Mouse (Mus musculus) frontal cortex, adult (tissue): Measurements from ENCODE around the gene Kctd10.

Experiments
- ATAC-seq: cut with Nextera tagmentation; 2 replicates; pipeline ENCODE4 v1.9.2; 2017; ENCODE audit warnings: mild to moderate bottlenecking, moderate library complexity, mixed read lengths; ENCODE audit not compliant: low TSS enrichment

Gene Kctd10

GRCm38 (mm10) chr5:114380209-114381012, at the start of gene Kctd10, which contains the start of gene Ube3b:
Gene Kctd10, minus strand, starts transcription at chr5:114380508.
Gene Ube3b, plus strand, starts transcription at chr5:114380607.
- peak; percentile 90 for ATAC-seq

DNA sequence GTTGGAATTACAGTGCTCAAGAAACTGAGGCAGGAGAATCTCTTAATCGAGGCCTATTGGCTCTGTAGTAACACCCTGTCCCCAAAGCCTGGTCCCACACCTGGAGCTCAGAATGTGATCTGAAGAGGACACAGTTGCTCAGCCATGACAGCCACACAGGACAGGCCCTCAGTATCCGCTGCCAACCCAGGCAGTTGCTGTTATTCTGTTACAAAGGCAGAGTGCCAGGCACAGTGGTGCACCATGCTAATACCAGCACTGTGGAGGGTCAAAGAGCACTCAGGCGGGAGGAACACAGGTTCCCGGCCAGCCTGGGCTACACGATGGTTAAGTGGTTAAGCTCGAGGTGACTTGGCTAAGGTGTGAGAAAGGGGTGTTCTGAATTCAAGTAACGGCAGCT, 49.5 kb upstream of the Kctd10 start:
- no peak for ATAC-seq

DNA sequence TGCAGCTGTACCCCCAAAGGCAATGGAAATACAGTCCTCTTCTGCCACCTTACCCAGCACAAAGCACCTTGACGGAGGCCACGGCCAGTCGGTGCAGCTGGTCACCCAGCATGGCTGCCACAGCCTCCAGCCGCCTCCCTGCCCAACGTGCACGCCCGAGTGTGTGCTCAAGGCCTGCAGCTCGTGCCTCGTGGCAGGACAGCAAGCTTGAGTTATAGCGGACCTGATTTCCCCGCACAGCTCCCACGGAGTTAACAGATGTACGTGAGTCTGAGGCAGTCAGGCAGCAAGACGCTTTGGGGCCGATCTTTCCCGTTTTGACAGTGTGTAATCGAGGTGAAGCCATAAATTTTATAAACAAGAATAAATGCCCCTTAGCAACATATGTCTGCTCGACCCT, 48.3 kb upstream of the Kctd10 start:
- no peak for ATAC-seq

- ATAC-seq = no peak
Observed at GRCm38 (mm10) chr5:114426732-114427131, 46.4 kb upstream of the Kctd10 start.

- no peak for ATAC-seq
Observed at GRCm38 (mm10) chr5:114423961-114424360, 43.7 kb upstream of the Kctd10 start.

DNA sequence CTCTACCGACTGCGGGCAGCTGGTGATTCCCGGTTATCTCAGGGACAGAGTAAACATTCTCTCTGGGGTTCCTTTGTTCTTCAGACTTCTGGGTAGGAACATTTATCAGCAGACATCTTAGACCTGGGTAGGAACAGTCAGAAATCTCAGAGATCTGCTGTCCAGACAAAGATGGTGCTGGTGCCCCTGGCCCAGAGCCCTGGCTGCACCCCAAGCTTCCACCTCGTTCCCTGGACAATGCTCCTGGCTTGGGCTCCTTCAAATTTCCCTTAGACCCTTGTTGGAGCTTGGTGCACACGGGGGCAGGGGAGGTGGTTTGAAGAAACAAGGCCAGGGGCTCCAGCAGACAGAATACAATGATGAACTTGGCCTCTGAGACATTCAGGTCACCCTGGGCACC, 42.3 kb upstream of the Kctd10 start:
- ATAC-seq = no peak

DNA sequence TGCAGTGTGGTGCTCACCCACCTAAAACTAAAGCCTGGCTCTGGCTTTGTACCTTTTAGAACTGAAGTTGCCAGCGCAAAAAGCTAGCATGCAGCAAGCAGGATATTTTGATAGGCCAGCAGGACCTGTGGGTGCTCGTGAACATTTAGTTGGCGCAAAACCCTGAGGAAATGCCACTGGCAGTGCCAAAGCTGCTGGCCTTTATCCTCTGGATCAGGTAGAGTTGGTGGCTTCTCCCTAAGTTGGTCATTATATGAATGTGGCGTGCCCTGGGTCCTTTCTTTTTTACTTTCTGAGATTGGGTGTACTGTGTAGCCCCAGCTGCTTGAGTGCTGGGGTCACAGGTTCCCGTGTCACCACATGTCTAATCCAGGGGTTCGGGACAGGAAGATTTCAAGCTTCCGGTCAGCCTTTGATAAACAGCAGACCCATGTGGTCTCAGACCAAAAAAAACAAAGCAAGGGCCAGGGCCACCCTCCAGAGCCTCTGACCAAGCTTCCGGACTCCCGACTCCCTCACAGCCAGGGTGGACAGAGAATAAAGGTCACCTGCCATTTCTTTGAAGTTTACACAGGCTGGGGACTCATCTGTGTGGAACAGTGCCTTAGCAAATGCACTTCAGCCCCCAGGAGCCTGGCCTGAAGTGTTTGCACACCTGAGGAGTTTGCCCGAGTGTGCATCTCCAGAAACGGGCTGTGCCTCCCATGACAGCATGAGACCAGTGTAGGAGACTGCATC, 41.4 kb upstream of the Kctd10 start:
- no peak for ATAC-seq

GRCm38 (mm10) chr5:114418541-114418940, 38.2 kb upstream of the Kctd10 start:
- no peak for ATAC-seq

GRCm38 (mm10) chr5:114416855-114417254, 36.5 kb upstream of the Kctd10 start:
- peak; percentile 48; the same call in 1 of the 2 replicates for ATAC-seq

DNA sequence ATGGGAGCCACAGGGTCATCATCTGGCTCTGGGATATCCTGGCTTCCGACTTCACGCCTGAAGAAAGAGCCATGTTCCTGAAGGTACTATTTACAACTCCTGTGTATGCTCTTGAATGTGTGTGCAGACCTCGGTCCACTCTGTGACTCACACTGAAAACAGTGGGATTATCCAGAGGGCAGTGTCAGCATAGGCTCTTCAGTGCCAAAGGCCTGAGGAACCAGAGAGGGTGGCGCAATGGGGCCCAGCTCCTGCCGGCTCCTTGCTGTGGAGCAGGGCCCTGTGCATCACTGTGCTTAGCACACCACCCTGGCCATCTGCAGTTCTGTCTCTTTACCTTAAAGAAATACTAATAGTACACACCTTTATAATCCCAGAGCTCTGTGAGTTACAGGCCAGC, 35.3 kb upstream of the Kctd10 start:
- ATAC-seq = no peak

DNA sequence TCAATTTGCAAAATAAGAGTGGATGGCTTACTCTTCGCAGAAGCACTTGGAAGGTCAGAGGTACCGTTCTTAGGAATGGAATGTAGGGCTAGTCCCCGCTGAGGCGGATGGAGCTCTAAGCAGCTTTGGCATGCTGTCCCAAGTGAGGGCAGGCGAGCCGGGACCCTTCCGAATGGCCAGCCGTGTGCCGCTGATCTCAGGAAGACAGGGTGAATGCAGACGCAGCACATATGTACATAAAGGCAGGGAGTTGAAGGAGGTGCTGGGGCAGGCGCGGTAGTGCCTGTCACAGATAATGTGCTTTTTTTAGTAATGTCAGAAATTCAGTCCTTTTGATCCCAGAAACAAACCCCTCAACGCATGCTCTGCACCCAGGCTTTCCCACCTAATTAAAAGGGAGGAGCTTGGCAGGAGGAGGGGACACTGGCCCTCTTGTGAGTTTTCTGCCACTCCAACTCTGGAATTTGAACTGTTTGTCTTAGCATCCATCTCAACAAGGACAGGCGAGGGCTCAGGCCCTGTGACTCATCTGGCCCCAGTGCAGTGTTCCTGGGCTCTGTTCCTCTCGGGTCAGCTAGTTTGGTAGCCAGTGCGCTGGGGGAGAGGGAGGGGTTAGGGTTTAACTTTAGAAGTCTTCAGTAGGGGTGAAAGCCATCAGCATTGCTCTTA, 32.9 kb upstream of the Kctd10 start:
- ATAC-seq = no peak

GRCm38 (mm10) chr5:114412361-114412998, 32.2 kb upstream of the Kctd10 start:
- no peak for ATAC-seq

DNA sequence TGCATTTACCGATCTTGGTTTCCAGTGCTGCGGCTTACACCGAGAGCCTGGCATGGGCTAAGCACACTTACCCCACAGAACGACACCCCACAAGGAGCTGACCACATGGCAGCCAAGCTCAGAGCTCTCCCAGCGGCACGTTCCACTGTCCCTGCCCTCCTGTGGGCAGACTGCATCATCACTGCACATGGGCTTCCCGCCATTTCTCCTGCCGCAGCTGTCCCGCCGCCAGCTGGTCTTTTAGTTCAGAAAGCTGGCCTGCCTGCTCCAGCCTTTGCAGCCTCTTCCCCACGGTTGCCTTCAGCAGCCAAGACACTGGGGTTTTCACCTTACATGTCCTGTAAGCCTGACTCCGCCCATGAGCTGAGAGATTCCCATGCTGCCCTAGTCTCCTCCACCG, 30.1 kb upstream of the Kctd10 start:
- ATAC-seq = no peak

GRCm38 (mm10) chr5:114408846-114409245, 28.5 kb upstream of the Kctd10 start:
- no peak for ATAC-seq

GRCm38 (mm10) chr5:114407810-114408209, 27.5 kb upstream of the Kctd10 start:
- no peak for ATAC-seq

GRCm38 (mm10) chr5:114407269-114407668, 27.0 kb upstream of the Kctd10 start:
- ATAC-seq = no peak; the same call in 1 of the 2 replicates

DNA sequence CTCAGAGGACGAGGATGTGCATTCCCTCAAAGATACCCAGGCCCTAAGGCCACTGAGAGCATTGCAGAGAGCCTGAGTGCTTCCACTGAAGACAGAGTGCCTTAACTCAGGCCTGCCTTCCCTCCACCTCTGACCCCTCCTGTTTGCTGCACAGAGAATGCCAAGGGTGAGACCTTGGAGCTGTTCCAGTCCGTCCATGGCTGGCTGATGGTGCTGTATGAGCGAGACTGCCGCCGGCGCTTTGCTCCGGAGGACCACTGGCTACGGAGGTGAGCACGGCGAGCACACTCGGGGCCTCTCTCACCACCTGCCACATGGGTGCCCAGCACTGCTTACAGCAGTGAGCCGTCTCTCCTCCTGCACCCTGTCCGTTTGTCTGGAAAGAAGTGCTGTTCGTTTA, 26.3 kb upstream of the Kctd10 start:
- no peak for ATAC-seq

GRCm38 (mm10) chr5:114393169-114393568, 12.9 kb upstream of the Kctd10 start:
- peak; percentile 47; the same call in 1 of the 2 replicates for ATAC-seq

DNA sequence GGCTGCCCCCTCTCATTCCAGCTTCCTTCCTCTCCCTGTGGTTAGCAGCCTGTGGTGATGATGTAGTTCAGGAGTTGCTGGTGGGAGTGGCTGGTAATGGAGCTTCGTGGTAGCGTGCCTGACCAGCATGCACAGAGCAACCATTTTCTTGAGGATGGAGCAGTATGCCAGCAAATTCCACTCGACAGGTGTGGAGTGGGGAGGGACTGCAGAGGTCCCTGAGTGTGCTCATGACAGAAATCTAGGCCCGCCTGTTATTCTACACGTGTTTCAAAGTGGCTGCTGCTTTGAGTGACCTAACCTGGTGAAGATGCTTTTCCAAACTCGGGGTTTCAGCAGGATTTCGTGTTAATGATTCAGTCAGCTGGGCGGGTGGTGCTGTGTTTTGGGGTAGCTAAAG, 4.1 kb upstream of the Kctd10 start:
- no peak for ATAC-seq

GRCm38 (mm10) chr5:114383184-114383904, 3.0 kb upstream of the Kctd10 start:
- ATAC-seq = no peak

DNA sequence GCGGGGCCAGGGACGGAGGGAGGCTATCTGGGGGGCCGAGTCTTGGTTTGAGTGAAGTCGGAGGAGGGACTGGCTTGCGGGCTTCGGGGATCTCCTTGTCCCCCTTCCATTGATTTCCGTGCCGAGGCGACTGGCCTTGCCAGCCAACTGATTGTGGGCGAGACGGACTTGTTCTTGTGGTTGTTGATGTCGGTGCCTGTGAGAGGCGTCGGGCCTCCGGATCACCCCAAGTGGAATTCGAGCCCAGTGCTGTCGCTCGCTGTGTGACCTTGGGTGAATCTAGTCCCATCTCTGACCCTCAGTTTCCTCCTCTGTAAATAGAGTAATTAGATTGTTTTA, 674 bp upstream of the Kctd10 start:
- ATAC-seq = peak; percentile 36; the same call in 1 of the 2 replicates
